Mouse (Mus musculus): Measurements from ENCODE around the gene Thsd4. TPM values are rescaled to one million over a fixed set of nuclear protein-coding genes. Genes with fewer than 3 reads are reported as not detected.
A peak's percentile ranks its signal among the peaks of the same experiment; 100 is the strongest.

Gene Thsd4
- total RNA-seq, 2 experiments from 2014 or later = 10.1 to 12.4 TPM

GRCm38 (mm10) chr9:60115306-60115705 lies 406.5 kb downstream of the Thsd4 start:
- intact Hi-C loops (cut with DNase I) = no loop called here
- DNase-seq = no peak

- intact Hi-C loops (cut with DNase I) = no loop called here
- DNase-seq = no peak
Measured at GRCm38 (mm10) chr9:60110200-60110599, 411.6 kb downstream of the Thsd4 start.

GRCm38 (mm10) chr9:60106683-60107082 lies 415.2 kb downstream of the Thsd4 start:
- no peak for DNase-seq
- intact Hi-C loops (cut with DNase I) = no loop called here

- intact Hi-C loops (cut with DNase I) = no loop called here
- no peak for DNase-seq
Measured at GRCm38 (mm10) chr9:60106106-60106505, 415.7 kb downstream of the Thsd4 start.

GRCm38 (mm10) chr9:60094211-60094610 lies 427.6 kb downstream of the Thsd4 start:
- intact Hi-C loops (cut with DNase I) = no loop called here
- DNase-seq = no peak

- intact Hi-C loops (cut with DNase I) = no loop called here
- no peak for DNase-seq
Measured at GRCm38 (mm10) chr9:60092428-60092827, 429.4 kb downstream of the Thsd4 start.

- DNase-seq = no peak
- intact Hi-C loops (cut with DNase I) = no loop called here
Measured at GRCm38 (mm10) chr9:60089441-60089840, 432.4 kb downstream of the Thsd4 start.

GRCm38 (mm10) chr9:60088101-60088500 lies 433.7 kb downstream of the Thsd4 start:
- DNase-seq = peak; percentile 37
- intact Hi-C loops (cut with DNase I) = no loop called here

GRCm38 (mm10) chr9:60082107-60082581 lies 439.7 kb downstream of the Thsd4 start:
- intact Hi-C loops (cut with DNase I) = no loop called here
- peak; percentile 9 for DNase-seq

- DNase-seq = no peak
- intact Hi-C loops (cut with DNase I) = no loop called here
Measured at GRCm38 (mm10) chr9:60077761-60078160, 444.1 kb downstream of the Thsd4 start.

GRCm38 (mm10) chr9:60076396-60076795 lies 445.4 kb downstream of the Thsd4 start:
- DNase-seq = no peak

GRCm38 (mm10) chr9:60071620-60072263 lies 450.1 kb downstream of the Thsd4 start:
- intact Hi-C loops (cut with DNase I) = no loop called here
- DNase-seq = no peak

More at GRCm38 (mm10) chr9:60076396-60076795, 445.4 kb downstream of the Thsd4 start:
- intact Hi-C loops (cut with DNase I) = no loop called here

GRCm38 (mm10) chr9:60067241-60067640 lies 454.6 kb downstream of the Thsd4 start:
- DNase-seq = peak; percentile 41
- intact Hi-C loops (cut with DNase I) = no loop called here

- intact Hi-C loops (cut with DNase I) = no loop called here
- DNase-seq = no peak
Measured at GRCm38 (mm10) chr9:60065184-60065583, 456.7 kb downstream of the Thsd4 start.

GRCm38 (mm10) chr9:60063191-60063720 lies 458.6 kb downstream of the Thsd4 start:
- intact Hi-C loops (cut with DNase I) = no loop called here
- no peak for DNase-seq

GRCm38 (mm10) chr9:60056131-60056530 lies 465.7 kb downstream of the Thsd4 start:
- no peak for DNase-seq
- intact Hi-C loops (cut with DNase I) = no loop called here

- intact Hi-C loops (cut with DNase I) = no loop called here
- no peak for DNase-seq
Measured at GRCm38 (mm10) chr9:60054951-60055350, 466.9 kb downstream of the Thsd4 start.

GRCm38 (mm10) chr9:60053117-60053516 lies 468.7 kb downstream of the Thsd4 start:
- DNase-seq = no peak
- intact Hi-C loops (cut with DNase I) = no loop called here

GRCm38 (mm10) chr9:60052415-60052814 lies 469.4 kb downstream of the Thsd4 start:
- no peak for DNase-seq
- intact Hi-C loops (cut with DNase I) = no loop called here

- intact Hi-C loops (cut with DNase I) = no loop called here
- DNase-seq = no peak
Measured at GRCm38 (mm10) chr9:60043175-60043574, 478.7 kb downstream of the Thsd4 start.

- no peak for DNase-seq
- intact Hi-C loops (cut with DNase I) = no loop called here
Measured at GRCm38 (mm10) chr9:60034883-60035282, 487.0 kb downstream of the Thsd4 start.

- intact Hi-C loops (cut with DNase I) = no loop called here
Measured at GRCm38 (mm10) chr9:60027234-60027633, 494.6 kb downstream of the Thsd4 start.

GRCm38 (mm10) chr9:60026795-60027194 lies 495.1 kb downstream of the Thsd4 start:
- intact Hi-C loops (cut with DNase I) = no loop called here
- no peak for DNase-seq

More at GRCm38 (mm10) chr9:60027234-60027633, 494.6 kb downstream of the Thsd4 start:
- no peak for DNase-seq
